Mouse (Mus musculus) C2C12 (cell line): Measurements from ENCODE around the gene Atp5g1. TPM values are rescaled to one million over a fixed set of nuclear protein-coding genes. Genes with fewer than 3 reads are reported as not detected.

Experiments
- H3K27me3 ChIP-seq: one replicate; pipeline ENCODE4 v1.6.1; 2011; ENCODE audit not compliant: control insufficient read depth, insufficient read depth, insufficient read length
- H3K36me3 ChIP-seq: one replicate; pipeline ENCODE4 v1.6.1; 2011; ENCODE audit not compliant: control insufficient read depth, insufficient read depth
- H3K4me3 ChIP-seq: one replicate; pipeline ENCODE4 v1.5.1; 2011; ENCODE audit warnings: mild to moderate bottlenecking, control low read depth; ENCODE audit not compliant: poor library complexity, insufficient read depth, severe bottlenecking
- H3K79me2 ChIP-seq: one replicate; pipeline ENCODE4 v1.6.1; 2011; ENCODE audit not compliant: control insufficient read depth, insufficient read depth
- H3K79me3 ChIP-seq: one replicate; pipeline ENCODE4 v1.6.1; 2011; ENCODE audit warnings: low read depth, control low read depth
- H3ac ChIP-seq: one replicate; pipeline ENCODE3; 2011; ENCODE audit warnings: low read depth; ENCODE audit not compliant: control insufficient read depth, insufficient read length
- CEBPB ChIP-seq: IDR thresholded peaks from one replicate; pipeline ENCODE4 v1.6.1; 2011; ENCODE audit warnings: low read depth, mild to moderate bottlenecking, control low read depth, moderate library complexity
- CTCF ChIP-seq: IDR thresholded peaks from one replicate; pipeline ENCODE4 v1.5.1; 2011; ENCODE audit not compliant: control insufficient read depth, insufficient read depth, insufficient read length
- FOSL1 ChIP-seq: IDR thresholded peaks from one replicate; pipeline ENCODE4 v1.8.0; 2011; ENCODE audit warnings: mild to moderate bottlenecking, low read length; ENCODE audit not compliant: poor library complexity, insufficient read depth, severe bottlenecking
- MAX ChIP-seq: IDR thresholded peaks from one replicate; pipeline ENCODE4 v1.6.1; 2011; ENCODE audit warnings: mild to moderate bottlenecking, control low read depth
- MYOD1 ChIP-seq: IDR thresholded peaks from one replicate; pipeline ENCODE4 v1.6.1; 2011; ENCODE audit warnings: low read depth; ENCODE audit not compliant: control insufficient read depth, insufficient read length
- MYOG ChIP-seq: IDR thresholded peaks from one replicate; pipeline ENCODE4 v1.6.1; 2011; ENCODE audit not compliant: control insufficient read depth, insufficient read length; ENCODE audit errors: extremely low read depth
- USF1 ChIP-seq: IDR thresholded peaks from one replicate; pipeline ENCODE4 v1.6.1; 2011; ENCODE audit warnings: low read depth, mild to moderate bottlenecking, control low read depth, moderate library complexity
- polyA plus RNA-seq: library from polyadenylated mRNA; unstranded; fragments of >200 nt; fragmentation: generic; extraction: Trizol; gene quantifications from one replicate; pipeline ENCODE4 v1.2.1, GENCODE M21; 2012; ENCODE audit warnings: missing spikeins

Gene Atp5g1
- polyA plus RNA-seq, 1 experiment, result 857 TPM

- H3K27me3 ChIP-seq, result no peaks in the 10 kb centered on the region
- peaks cover 43% of the 10 kb centered on the region for H3K79me3 ChIP-seq
- H3ac ChIP-seq, result peak within 1 kb of the TSS; percentile 99
- peaks cover 40% of the 10 kb centered on the region for H3K36me3 ChIP-seq
- TF ChIP-seq MYOG, result no peak
- TF ChIP-seq MYOD1, result no peak
- TF ChIP-seq USF1, result no peak
- TF ChIP-seq CEBPB, result no peak
- TF ChIP-seq FOSL1, result no peak
- peak; percentile 36 for TF ChIP-seq CTCF
- peaks cover 47% of the 10 kb centered on the region for H3K79me2 ChIP-seq
- peak within 1 kb of the TSS; percentile 88 for H3K4me3 ChIP-seq
Observed at GRCm38 (mm10) chr11:96065215-96065911, 10.1 kb downstream of the Atp5g1 start, which contains the start of gene Ube2z. Gene Ube2z (minus strand): TSS chr11:96065388.

- TF ChIP-seq MYOD1 (no peak), MYOG (no peak), MAX (no peak), CEBPB (no peak), USF1 (no peak)
- Histone ChIP-seq H3K36me3 (peaks cover 40% of the 10 kb centered on the region), H3K27me3 (no peaks in the 10 kb centered on the region), H3K79me2 (peaks cover 54% of the 10 kb centered on the region), H3ac (peak overlapping the region; percentile 99), H3K79me3 (peaks cover 48% of the 10 kb centered on the region), H3K4me3 (peak overlapping the region; percentile 88)
Observed at GRCm38 (mm10) chr11:96064521-96065214, 10.8 kb downstream of the Atp5g1 start.

- no peak overlapping the region for H3ac ChIP-seq
- TF ChIP-seq CTCF (no peak), MYOG (no peak), CEBPB (no peak), USF1 (no peak), MAX (no peak), MYOD1 (no peak), FOSL1 (no peak)
- no peak overlapping the region for H3K4me3 ChIP-seq
- peaks cover 50% of the 10 kb centered on the region for H3K79me3 ChIP-seq
- no peaks in the 10 kb centered on the region for H3K27me3 ChIP-seq
- H3K79me2 ChIP-seq, result peaks cover 67% of the 10 kb centered on the region
- peaks cover 96% of the 10 kb centered on the region for H3K36me3 ChIP-seq
Observed at GRCm38 (mm10) chr11:96058309-96058708, 17.2 kb downstream of the Atp5g1 start.

- no peak for TF ChIP-seq USF1
- TF ChIP-seq CEBPB, result no peak
- TF ChIP-seq MYOD1, result no peak
- TF ChIP-seq FOSL1, result no peak
- no peak for TF ChIP-seq MYOG
- TF ChIP-seq MAX, result no peak
- TF ChIP-seq CTCF, result no peak
- H3ac ChIP-seq, result no peak overlapping the region
- no peaks in the 10 kb centered on the region for H3K79me2 ChIP-seq
- H3K4me3 ChIP-seq, result no peak overlapping the region
- H3K79me3 ChIP-seq, result peaks cover 5% of the 10 kb centered on the region
- H3K27me3 ChIP-seq, result no peaks in the 10 kb centered on the region
- H3K36me3 ChIP-seq, result peaks cover 93% of the 10 kb centered on the region
Observed at GRCm38 (mm10) chr11:96050854-96051253, 24.6 kb downstream of the Atp5g1 start.

GRCm38 (mm10) chr11:96049939-96050338 is 25.5 kb downstream of the Atp5g1 start:
- TF ChIP-seq CTCF (no peak), CEBPB (no peak), FOSL1 (no peak), MYOG (no peak), MAX (no peak), MYOD1 (no peak), USF1 (no peak)
- Histone ChIP-seq H3ac (no peak overlapping the region), H3K79me3 (peaks cover 5% of the 10 kb centered on the region), H3K4me3 (no peak overlapping the region), H3K27me3 (no peaks in the 10 kb centered on the region), H3K79me2 (no peaks in the 10 kb centered on the region), H3K36me3 (peaks cover 87% of the 10 kb centered on the region)
